Mouse (Mus musculus) heart, adult 2 months (tissue): ENCODE measurements around the gene Sulf2.

Experiments used
- CTCF ChIP-seq: fragments of 200-600 bp; IDR thresholded peaks from 2 replicates; pipeline ENCODE4 v1.8.1; 2022; ENCODE audit warnings: antibody characterized with exemption, mild to moderate bottlenecking, moderate library complexity
- EP300 ChIP-seq: fragments of 200-500 bp; IDR thresholded peaks from 2 replicates; pipeline ENCODE4 v1.6.1; 2011; ENCODE audit warnings: low read depth, low read length, control low read depth; ENCODE audit not compliant: insufficient read depth
- POLR2A ChIP-seq: fragments of 200-500 bp; IDR thresholded peaks from 2 replicates; pipeline ENCODE4 v1.6.1; 2011; ENCODE audit warnings: mild to moderate bottlenecking, low read depth, low read length, control low read depth; ENCODE audit not compliant: insufficient read depth

DNA sequence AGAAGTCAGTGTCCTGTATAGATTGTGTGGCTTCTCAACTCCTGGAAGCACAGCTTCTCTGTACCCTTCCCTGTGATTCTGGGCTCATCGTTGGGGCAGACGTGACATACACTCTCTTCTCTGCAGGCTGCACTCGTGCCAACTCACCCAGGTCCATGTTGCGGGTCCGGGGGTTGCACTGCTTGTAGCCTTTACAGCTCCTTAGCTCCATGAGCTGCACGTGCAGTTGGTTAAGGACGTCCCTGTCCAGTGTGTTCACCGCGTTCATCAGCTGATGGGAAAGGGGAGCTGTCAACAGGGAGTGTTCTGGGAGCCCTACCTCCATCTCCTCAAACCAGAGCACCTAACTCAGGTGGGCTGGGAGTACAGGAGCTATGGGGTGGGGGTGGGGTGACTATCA lies 78.1 kb downstream of the Sulf2 start:
- no peak for TF ChIP-seq POLR2A
- TF ChIP-seq EP300 = no peak
- TF ChIP-seq CTCF = no peak
